Mouse (Mus musculus) intestine, embryonic 16.5 days (tissue): ENCODE data around the gene Dab1. TPM values are rescaled to one million over a fixed set of nuclear protein-coding genes. Genes with fewer than 3 reads are reported as not detected.
A peak's percentile ranks its signal among the peaks of the same experiment; 100 is the strongest.

Experiments used
- ATAC-seq: fragments of 200-750 bp; cut with Nextera tagmentation; 2 replicates; pipeline ENCODE4 v1.8.0; 2017; ENCODE audit warnings: moderate TSS enrichment, moderate library complexity
- H3K27ac ChIP-seq: fragments of 300-500 bp; sonication (generic); 2 replicates; pipeline ENCODE4 v1.5.1; 2014; ENCODE audit warnings: mild to moderate bottlenecking, low read length
- H3K27me3 ChIP-seq: fragments of 300-500 bp; sonication (generic); replicated peaks from 2 replicates; pipeline ENCODE4 v1.6.1; 2014; ENCODE audit warnings: low read length, control low read depth, mixed read lengths; ENCODE audit not compliant: control insufficient read depth, insufficient read depth
- H3K36me3 ChIP-seq: fragments of 300-500 bp; sonication (generic); 2 replicates; pipeline ENCODE4 v1.6.1; 2014; ENCODE audit warnings: low read length, control low read depth; ENCODE audit not compliant: control insufficient read depth, insufficient read depth
- H3K4me1 ChIP-seq: fragments of 300-500 bp; sonication (generic); 2 replicates; pipeline ENCODE4 v1.6.1; 2014; ENCODE audit warnings: low read length, control low read depth, mixed read lengths; ENCODE audit not compliant: control insufficient read depth, insufficient read depth
- H3K4me2 ChIP-seq: fragments of 300-500 bp; sonication (generic); 2 replicates; pipeline ENCODE4 v1.6.1; 2014; ENCODE audit warnings: low read depth, low read length, control low read depth
- H3K4me3 ChIP-seq: fragments of 300-500 bp; sonication (generic); 2 replicates; pipeline ENCODE4 v1.5.1; 2014; ENCODE audit warnings: mild to moderate bottlenecking, low read length
- H3K9ac ChIP-seq: fragments of 300-500 bp; sonication (generic); 2 replicates; pipeline ENCODE4 v1.6.1; 2014; ENCODE audit warnings: low read depth, low read length
- H3K9me3 ChIP-seq: fragments of 300-500 bp; sonication (generic); 2 replicates; pipeline ENCODE4 v1.6.1; 2016; ENCODE audit warnings: low read length, control low read depth; ENCODE audit not compliant: control insufficient read depth
- WGBS: fragments of 180-500 bp; shearing (Covaris S2); extraction: QIAGEN DNeasy Blood & Tissue Kit; methylation state at CpG from one replicate; pipeline ENCODE4 v1.1.7; 2014; 5-methylcytosine and 5-hydroxymethylcytosine counted together
- polyA plus RNA-seq: library from polyadenylated mRNA; unstranded; fragments of >200 nt; fragmentation: Nextera tagmentation; extraction: Ambion mirVana; gene quantifications from 2 replicates; pipeline ENCODE4 v1.2.1, GENCODE M21; 2015

Gene Dab1
- polyA plus RNA-seq, 1 experiment from 2014 or later = 54.5 TPM

DNA sequence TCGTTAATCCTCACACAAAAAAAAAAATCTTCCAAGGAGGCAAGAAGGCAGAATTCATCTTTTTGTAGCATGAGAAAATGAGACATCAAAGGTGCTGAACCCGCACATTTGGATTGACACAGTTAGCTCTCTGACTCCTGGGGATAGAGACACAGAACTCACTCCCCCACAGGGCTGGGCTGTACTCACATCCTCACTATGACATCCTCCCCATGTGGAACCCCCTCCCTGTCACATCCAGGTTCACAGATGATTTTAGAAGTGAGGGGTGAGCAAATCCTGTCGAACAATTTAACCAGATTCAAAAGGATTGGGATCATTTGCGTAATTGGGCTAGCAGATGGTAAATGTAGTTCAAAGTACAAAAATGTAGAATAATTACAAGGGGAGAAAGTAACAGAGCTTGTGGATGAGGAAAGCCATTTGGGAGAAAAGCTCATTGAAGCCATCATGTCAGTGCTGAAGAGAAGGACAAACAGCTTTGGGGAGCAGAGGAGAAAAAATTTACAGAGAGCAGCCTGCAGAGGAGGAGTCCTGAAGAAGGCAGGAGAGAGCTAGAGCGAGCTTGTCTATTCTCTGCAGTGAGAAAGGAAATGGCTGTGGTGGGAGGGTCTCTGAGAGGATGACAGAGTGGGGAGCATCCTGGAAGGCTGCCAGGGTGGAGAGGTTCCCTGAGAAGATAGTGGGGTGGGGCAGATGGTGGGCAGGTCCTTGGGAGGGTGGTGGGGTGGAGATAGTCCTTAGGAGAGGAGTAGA is 890.2 kb downstream of the Dab1 start:
- Histone ChIP-seq H3K27ac (no peak overlapping the region), H3K4me3 (no peak overlapping the region), H3K36me3 (no peaks in the 10 kb centered on the region), H3K4me2 (no peak overlapping the region), H3K4me1 (peaks cover 16% of the 10 kb centered on the region), H3K9ac (no peak overlapping the region), H3K27me3 (no peaks in the 10 kb centered on the region), H3K9me3 (no peaks in the 10 kb centered on the region)
- 65% methylated on average over 5 of the region's 5 CpGs for WGBS
- ATAC-seq = no peak

GRCm38 (mm10) chr4:104511855-104512254 is 892.7 kb downstream of the Dab1 start:
- ATAC-seq = peak; percentile 56
- no peak overlapping the region for H3K9ac ChIP-seq
- 61% methylated on average over 6 of the region's 6 CpGs for WGBS

DNA sequence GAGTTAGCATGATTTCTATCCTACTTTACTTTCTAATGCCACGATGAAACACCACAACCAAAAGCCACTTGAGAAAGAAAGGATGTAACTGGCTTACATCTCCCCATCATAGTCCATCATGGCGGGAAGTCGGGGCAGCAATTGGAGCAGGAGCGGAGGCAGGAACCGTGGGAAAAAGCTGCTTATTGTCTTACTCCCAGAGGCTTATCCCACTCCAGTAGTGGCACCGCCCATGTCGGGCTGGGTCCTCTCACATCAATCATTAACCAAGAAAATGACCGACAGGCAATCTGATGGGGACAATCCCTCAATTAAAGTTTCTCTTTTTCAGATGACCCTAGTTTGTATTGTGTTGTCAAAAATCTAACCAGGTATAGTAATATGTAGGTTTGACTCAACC is 893.4 kb downstream of the Dab1 start:
- H3K4me3 ChIP-seq = no peak overlapping the region
- H3K9ac ChIP-seq = no peak overlapping the region
- no peaks in the 10 kb centered on the region for H3K9me3 ChIP-seq
- H3K27me3 ChIP-seq = no peaks in the 10 kb centered on the region
- H3K4me2 ChIP-seq = peak overlapping the region; percentile 26; the same call in 1 of the 2 replicates
- 63% methylated on average over 8 of the region's 8 CpGs for WGBS
- peak overlapping the region; percentile 43; the same call in 1 of the 2 replicates for H3K27ac ChIP-seq
- H3K36me3 ChIP-seq = no peaks in the 10 kb centered on the region
- peaks cover 16% of the 10 kb centered on the region for H3K4me1 ChIP-seq
- peak; percentile 72 for ATAC-seq

More at GRCm38 (mm10) chr4:104511855-104512254, 892.7 kb downstream of the Dab1 start:
- Histone ChIP-seq H3K4me1 (peaks cover 16% of the 10 kb centered on the region), H3K27me3 (no peaks in the 10 kb centered on the region), H3K36me3 (no peaks in the 10 kb centered on the region), H3K9me3 (no peaks in the 10 kb centered on the region), H3K4me3 (no peak overlapping the region), H3K27ac (peak overlapping the region; percentile 43; the same call in 1 of the 2 replicates), H3K4me2 (peak overlapping the region; percentile 26; the same call in 1 of the 2 replicates)

DNA sequence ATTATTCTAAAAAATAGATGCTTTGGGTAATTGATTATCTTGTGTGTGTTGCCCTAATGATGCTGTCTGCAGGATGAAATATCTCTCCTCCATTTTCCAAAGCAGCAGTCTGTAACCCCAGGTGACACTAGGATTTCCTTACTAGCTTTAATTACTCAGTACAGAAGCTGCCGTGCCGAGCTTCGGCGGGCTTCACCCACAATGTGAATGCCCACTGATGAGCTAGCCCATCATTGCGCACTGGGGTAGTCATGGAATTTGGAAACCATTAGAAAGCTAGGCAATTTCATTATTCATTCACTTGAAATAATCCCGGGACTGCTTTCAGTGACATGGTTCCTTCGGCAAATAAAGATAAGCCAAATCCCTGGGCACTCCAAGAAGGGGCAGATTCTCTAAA is 894.5 kb downstream of the Dab1 start:
- H3K36me3 ChIP-seq = no peaks in the 10 kb centered on the region
- H3K9me3 ChIP-seq = no peaks in the 10 kb centered on the region
- WGBS = 71% methylated on average over 7 of the region's 7 CpGs
- H3K4me1 ChIP-seq = peaks cover 16% of the 10 kb centered on the region
- no peak overlapping the region for H3K4me2 ChIP-seq
- no peak overlapping the region for H3K27ac ChIP-seq
- no peaks in the 10 kb centered on the region for H3K27me3 ChIP-seq
- ATAC-seq = no peak
- H3K4me3 ChIP-seq = no peak overlapping the region
- no peak overlapping the region for H3K9ac ChIP-seq

DNA sequence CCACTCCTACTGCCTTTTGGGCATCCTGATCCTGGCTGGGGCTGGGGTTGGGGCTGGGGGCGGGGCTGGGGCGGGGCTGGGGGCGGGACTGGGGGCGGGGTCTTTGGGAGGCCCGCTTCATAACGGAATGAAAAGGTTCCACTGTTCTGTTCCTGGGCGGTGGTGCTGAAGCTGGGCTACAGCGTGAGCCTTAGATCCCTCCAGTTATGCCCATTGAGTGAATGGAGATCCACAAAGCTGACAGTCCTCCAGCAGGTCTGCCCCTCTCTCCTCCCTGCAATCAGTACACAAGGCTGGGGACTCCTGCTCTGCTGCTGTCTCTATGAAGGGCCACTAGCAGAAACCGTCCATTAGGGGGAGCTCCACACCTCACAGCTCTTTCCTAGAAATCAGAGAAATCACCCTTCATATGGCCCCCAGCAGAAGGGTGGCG is 895.4 kb downstream of the Dab1 start:
- H3K4me3 ChIP-seq = peak overlapping the region; percentile 13; the same call in 1 of the 2 replicates

DNA sequence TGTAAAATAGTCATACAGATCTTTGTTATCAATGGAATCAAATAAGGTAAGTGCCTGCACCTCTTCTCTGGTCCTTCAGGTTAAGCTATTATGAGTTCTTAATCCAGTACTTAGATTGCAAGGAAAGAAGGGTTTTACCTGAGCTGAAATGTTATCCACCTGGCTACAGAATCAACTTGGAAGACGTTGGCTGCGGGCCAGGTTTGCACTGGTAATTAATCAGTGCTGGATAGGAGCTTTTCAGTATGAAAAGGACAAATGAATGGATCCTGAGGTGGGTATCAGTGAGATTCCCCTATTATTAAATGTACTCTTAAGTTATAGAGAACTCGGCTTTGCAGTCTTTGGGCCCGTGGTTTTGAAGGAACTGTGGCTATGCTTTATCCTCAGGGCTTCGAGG is 896.5 kb downstream of the Dab1 start:
- Histone ChIP-seq H3K27ac (no peak overlapping the region), H3K9ac (no peak overlapping the region), H3K9me3 (no peaks in the 10 kb centered on the region), H3K4me3 (no peak overlapping the region), H3K4me1 (peaks cover 2% of the 10 kb centered on the region), H3K36me3 (no peaks in the 10 kb centered on the region), H3K4me2 (no peak overlapping the region), H3K27me3 (no peaks in the 10 kb centered on the region)
- 64% methylated on average over 5 of the region's 5 CpGs for WGBS
- no peak for ATAC-seq

More for the DNA sequence above, 895.4 kb downstream of the Dab1 start:
- Histone ChIP-seq H3K36me3 (no peaks in the 10 kb centered on the region), H3K4me2 (peak overlapping the region; percentile 40), H3K9me3 (no peaks in the 10 kb centered on the region), H3K27me3 (no peaks in the 10 kb centered on the region), H3K27ac (no peak overlapping the region), H3K4me1 (peaks cover 8% of the 10 kb centered on the region), H3K9ac (no peak overlapping the region)
- WGBS = 3% methylated on average over 10 of the region's 10 CpGs
- peak; percentile 47 for ATAC-seq

- Histone ChIP-seq H3K9me3 (no peaks in the 10 kb centered on the region), H3K4me2 (no peak overlapping the region), H3K36me3 (no peaks in the 10 kb centered on the region), H3K4me3 (no peak overlapping the region), H3K4me1 (peaks cover 13% of the 10 kb centered on the region; the same call in 1 of the 2 replicates), H3K27ac (no peak overlapping the region), H3K27me3 (no peaks in the 10 kb centered on the region), H3K9ac (no peak overlapping the region)
- 26% methylated on average over 8 of the region's 8 CpGs for WGBS
- peak; percentile 80 for ATAC-seq
Observed at GRCm38 (mm10) chr4:104522324-104522723, 903.2 kb downstream of the Dab1 start.

- WGBS = 88% methylated on average over 7 of the region's 7 CpGs
- Histone ChIP-seq H3K4me1 (peaks cover 13% of the 10 kb centered on the region; the same call in 1 of the 2 replicates), H3K27me3 (no peaks in the 10 kb centered on the region), H3K36me3 (no peaks in the 10 kb centered on the region), H3K9ac (no peak overlapping the region), H3K4me2 (no peak overlapping the region), H3K27ac (no peak overlapping the region), H3K9me3 (no peaks in the 10 kb centered on the region), H3K4me3 (no peak overlapping the region)
- ATAC-seq = no peak; the same call in 1 of the 2 replicates
Observed at GRCm38 (mm10) chr4:104523776-104524175, 904.6 kb downstream of the Dab1 start.

DNA sequence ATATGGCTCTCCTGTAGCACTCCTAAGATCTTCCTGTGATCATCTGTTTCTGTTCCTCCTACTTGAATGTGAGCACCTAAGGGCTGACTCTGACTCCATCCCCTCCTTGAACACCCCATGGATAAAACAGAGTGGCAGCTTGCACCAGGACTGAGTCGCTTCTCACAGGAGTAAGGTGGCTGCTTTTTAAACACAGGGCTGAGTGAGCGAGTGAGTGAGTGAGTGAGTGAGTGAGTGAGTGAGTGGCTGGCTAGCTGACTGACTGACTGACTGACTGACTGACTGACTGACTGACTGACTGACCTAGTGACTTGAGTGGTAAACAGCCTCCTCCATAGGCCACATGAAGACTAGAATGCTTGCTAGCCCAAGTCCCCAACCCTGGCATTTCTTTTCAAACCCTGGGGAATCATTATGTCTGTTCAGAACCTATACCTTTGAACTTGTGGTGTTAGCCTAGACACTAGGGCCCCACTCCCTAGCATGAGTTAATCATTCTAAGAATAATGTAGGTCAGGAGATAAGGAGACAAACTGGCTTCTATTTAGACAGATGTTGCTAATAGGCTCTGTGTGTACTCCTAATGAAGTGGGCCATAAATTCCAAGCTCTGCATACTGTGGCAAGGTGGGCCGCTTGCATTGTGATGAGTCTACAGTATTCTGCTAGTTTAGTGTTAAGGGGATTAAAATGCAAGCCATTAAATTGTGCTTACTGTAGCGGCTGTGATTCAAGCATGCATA is 910.9 kb downstream of the Dab1 start:
- Histone ChIP-seq H3K27me3 (no peaks in the 10 kb centered on the region), H3K9me3 (no peaks in the 10 kb centered on the region), H3K9ac (0 out of 2 replicates have a peak overlapping the region, but pooled peaks have one; percentile 30), H3K4me3 (no peak overlapping the region), H3K4me2 (peak overlapping the region; percentile 34; the same call in 1 of the 2 replicates), H3K36me3 (no peaks in the 10 kb centered on the region), H3K4me1 (0 out of 2 replicates have a peak, but pooled peaks cover 3% of the 10 kb centered on the region), H3K27ac (peak overlapping the region; percentile 81)
- WGBS = 60% methylated on average over 4 of the region's 4 CpGs
- ATAC-seq = peak; percentile 96
